Mouse (Mus musculus) MEL (cell line): ENCODE results near the gene Pex14. TPM values are rescaled to one million over a fixed set of nuclear protein-coding genes. Genes with fewer than 3 reads are reported as not detected.

Experiments used
- DNase-seq: peaks from one replicate; pipeline ENCODE4 v3.0.0; 2011; ENCODE audit warnings: low read depth, low spot score
- H3K27ac ChIP-seq: 2 replicates; pipeline ENCODE4 v1.5.1; 2012; ENCODE audit warnings: low read depth, mild to moderate bottlenecking, control low read depth, low read length, moderate library complexity; ENCODE audit not compliant: control insufficient read depth
- H3K27me3 ChIP-seq, 2 experiments: fragments of 150-350 bp in 1 of 2; sonication (generic) in 1 of 2; 2 replicates each; pipeline ENCODE4 v1.6.1; 2012; ENCODE audit warnings: low read length in 2 of 2, mild to moderate bottlenecking in 2 of 2, improper control_type of control experiment in 1 of 2, moderate library complexity in 1 of 2; ENCODE audit not compliant: insufficient read depth in 2 of 2, control insufficient read depth in 1 of 2
- H3K36me3 ChIP-seq, 2 experiments: 2 replicates each; pipeline ENCODE4 v1.6.1; 2012 to 2014; ENCODE audit warnings: low read length in 2 of 2, improper control_type of control experiment in 1 of 2, inconsistent platforms in 1 of 2, mild to moderate bottlenecking in 1 of 2; ENCODE audit not compliant: insufficient read depth in 2 of 2, control insufficient read depth in 1 of 2
- H3K4me1 ChIP-seq, 2 experiments: fragments of 150-350 bp in 1 of 2; sonication (generic) in 1 of 2; 2 replicates each; pipeline ENCODE4 v1.6.1; 2012; ENCODE audit warnings: low read length in 2 of 2, improper control_type of control experiment in 1 of 2, mild to moderate bottlenecking in 1 of 2; ENCODE audit not compliant: insufficient read depth in 2 of 2, control insufficient read depth in 1 of 2
- H3K4me3 ChIP-seq, 2 experiments: fragments of 150-350 bp in 1 of 2; sonication (generic) in 1 of 2; 2 replicates each; pipeline ENCODE4 v1.5.1; 2012; ENCODE audit warnings: low read depth in 2 of 2, low read length in 2 of 2, mild to moderate bottlenecking in 2 of 2, moderate library complexity in 2 of 2, control low read depth in 1 of 2, improper control_type of control experiment in 1 of 2; ENCODE audit not compliant: control insufficient read depth in 1 of 2, insufficient read depth in 1 of 2
- H3K79me2 ChIP-seq: 2 replicates; pipeline ENCODE4 v1.6.1; 2012; ENCODE audit warnings: mild to moderate bottlenecking, low read length, moderate library complexity; ENCODE audit not compliant: control insufficient read depth, poor library complexity, insufficient read depth
- H3K9ac ChIP-seq: 2 replicates; pipeline ENCODE4 v1.6.1; 2012; ENCODE audit warnings: low read depth, mild to moderate bottlenecking, control low read depth, low read length, moderate library complexity; ENCODE audit not compliant: control insufficient read depth, poor library complexity, severe bottlenecking
- H3K9me3 ChIP-seq: fragments of 150-350 bp; sonication (generic); replicated peaks from 2 replicates; pipeline ENCODE4 v1.6.1; 2012; ENCODE audit warnings: mild to moderate bottlenecking, low read length, improper control_type of control experiment, moderate library complexity; ENCODE audit not compliant: insufficient read depth
- CTCF ChIP-seq, 3 experiments: IDR thresholded peaks in 2 of 3; conservative IDR thresholded peaks in 1 of 3; 2 replicates each; pipeline ENCODE4 v1.5.1; 2011 to 2012; ENCODE audit warnings: low read length in 3 of 3, low read depth in 2 of 3, mild to moderate bottlenecking in 2 of 3, improper control_type of control experiment in 1 of 3, inconsistent platforms in 1 of 3, mixed read lengths in 1 of 3, moderate library complexity in 1 of 3; ENCODE audit not compliant: control insufficient read depth in 1 of 3, insufficient read depth in 1 of 3, poor library complexity in 1 of 3, severe bottlenecking in 1 of 3
- E2F4 ChIP-seq: IDR thresholded peaks from 2 replicates; pipeline ENCODE4 v1.6.1; 2011; ENCODE audit warnings: low read depth, low read length, improper control_type of control experiment, borderline replicate concordance
- ELF1 ChIP-seq: IDR thresholded peaks from 2 replicates; pipeline ENCODE4 v1.6.1; 2014; ENCODE audit warnings: low read depth, mild to moderate bottlenecking, inconsistent platforms, low read length, improper control_type of control experiment, moderate library complexity
- EP300 ChIP-seq, 2 experiments: IDR thresholded peaks; 2 replicates each; pipeline ENCODE4 v1.6.1; 2011; ENCODE audit warnings: improper control_type of control experiment in 2 of 2, low read length in 2 of 2, low read depth in 1 of 2, mild to moderate bottlenecking in 1 of 2
- ETS1 ChIP-seq: IDR thresholded peaks from 2 replicates; pipeline ENCODE4 v1.6.1; 2012; ENCODE audit warnings: low read depth, mild to moderate bottlenecking, inconsistent platforms, low read length, improper control_type of control experiment, moderate library complexity
- GABPA ChIP-seq: IDR thresholded peaks from 2 replicates; pipeline ENCODE4 v1.6.1; 2012; ENCODE audit warnings: low read depth, mild to moderate bottlenecking, inconsistent platforms, low read length, improper control_type of control experiment, moderate library complexity
- JUND ChIP-seq: IDR thresholded peaks from 2 replicates; pipeline ENCODE4 v1.6.1; 2011; ENCODE audit warnings: low read depth, mild to moderate bottlenecking, improper control_type of control experiment, low read length
- KAT2A ChIP-seq: conservative IDR thresholded peaks from 2 replicates; pipeline ENCODE4 v1.6.1; 2012; ENCODE audit warnings: low read depth, low read length, improper control_type of control experiment, inconsistent platforms
- MAFK ChIP-seq: IDR thresholded peaks from 2 replicates; pipeline ENCODE4 v1.6.1; 2011; ENCODE audit warnings: low read depth, mild to moderate bottlenecking, low read length, improper control_type of control experiment, borderline replicate concordance
- MAX ChIP-seq: IDR thresholded peaks from 2 replicates; pipeline ENCODE4 v1.6.1; 2011; ENCODE audit warnings: low read length, improper control_type of control experiment
- MAZ ChIP-seq: IDR thresholded peaks from 2 replicates; pipeline ENCODE4 v1.6.1; 2012; ENCODE audit warnings: low read depth, mild to moderate bottlenecking, inconsistent platforms, low read length, improper control_type of control experiment
- MXI1 ChIP-seq: IDR thresholded peaks from 2 replicates; pipeline ENCODE4 v1.6.1; 2011; ENCODE audit warnings: mild to moderate bottlenecking, low read depth, low read length, improper control_type of control experiment
- MYB ChIP-seq: IDR thresholded peaks from 2 replicates; pipeline ENCODE4 v1.6.1; 2011; ENCODE audit warnings: mild to moderate bottlenecking, low read depth, low read length, improper control_type of control experiment
- NELFE ChIP-seq: IDR thresholded peaks from 2 replicates; pipeline ENCODE4 v1.6.1; 2011; ENCODE audit warnings: low read depth, low read length, improper control_type of control experiment
- POLR2AphosphoS2 ChIP-seq: IDR thresholded peaks from 2 replicates; pipeline ENCODE4 v1.6.1; 2011; ENCODE audit warnings: low read length, improper control_type of control experiment
- RCOR1 ChIP-seq: IDR thresholded peaks from 2 replicates; pipeline ENCODE4 v1.6.1; 2012; ENCODE audit warnings: low read depth, mild to moderate bottlenecking, inconsistent platforms, low read length, improper control_type of control experiment
- SMC3 ChIP-seq: IDR thresholded peaks from 2 replicates; pipeline ENCODE4 v1.6.1; 2011; ENCODE audit warnings: low read depth, low read length, improper control_type of control experiment
- TAL1 ChIP-seq: IDR thresholded peaks from 2 replicates; pipeline ENCODE4 v1.6.1; 2012; ENCODE audit warnings: mild to moderate bottlenecking, inconsistent platforms, low read length, moderate library complexity, mixed read lengths
- UBTF ChIP-seq: IDR thresholded peaks from 2 replicates; pipeline ENCODE4 v1.6.1; 2012; ENCODE audit warnings: low read depth, mild to moderate bottlenecking, inconsistent platforms, low read length, improper control_type of control experiment, moderate library complexity, borderline replicate concordance; ENCODE audit not compliant: insufficient read depth
- ZC3H11A ChIP-seq: IDR thresholded peaks from 2 replicates; pipeline ENCODE4 v1.6.1; 2012; ENCODE audit warnings: low read depth, mild to moderate bottlenecking, inconsistent platforms, low read length, improper control_type of control experiment
- ZMIZ1 ChIP-seq: IDR thresholded peaks from 2 replicates; pipeline ENCODE4 v1.6.1; 2012; ENCODE audit warnings: low read depth, mild to moderate bottlenecking, inconsistent platforms, low read length, improper control_type of control experiment, moderate library complexity
- ZNF384 ChIP-seq: IDR thresholded peaks from 2 replicates; pipeline ENCODE4 v1.6.1; 2012; ENCODE audit warnings: low read depth, mild to moderate bottlenecking, inconsistent platforms, low read length, improper control_type of control experiment
- polyA plus RNA-seq, 2 experiments: library from polyadenylated mRNA; stranded (reverse) in 1 of 2; unstranded in 1 of 2; fragments of >175 nt in 1 of 2; fragments of >200 nt in 1 of 2; gene quantifications; 2 replicates each; pipeline versions ENCODE4 v1.2.1 to v1.2.4; 2012; ENCODE audit warnings: low replicate concordance in 2 of 2, low read depth in 1 of 2; ENCODE audit not compliant: insufficient read length in 2 of 2, insufficient read depth in 1 of 2, missing spikeins in 1 of 2
- total RNA-seq: library from RNA; depleted of rRNA; stranded (reverse); fragments of 300-350 nt; gene quantifications from 2 replicates; pipeline ENCODE4 v1.2.3, GENCODE M21; 2012

Pex14 gene
- total and polyA plus RNA-seq, 3 experiments = 38.3 to 49.2 TPM; not detected in 1

DNA sequence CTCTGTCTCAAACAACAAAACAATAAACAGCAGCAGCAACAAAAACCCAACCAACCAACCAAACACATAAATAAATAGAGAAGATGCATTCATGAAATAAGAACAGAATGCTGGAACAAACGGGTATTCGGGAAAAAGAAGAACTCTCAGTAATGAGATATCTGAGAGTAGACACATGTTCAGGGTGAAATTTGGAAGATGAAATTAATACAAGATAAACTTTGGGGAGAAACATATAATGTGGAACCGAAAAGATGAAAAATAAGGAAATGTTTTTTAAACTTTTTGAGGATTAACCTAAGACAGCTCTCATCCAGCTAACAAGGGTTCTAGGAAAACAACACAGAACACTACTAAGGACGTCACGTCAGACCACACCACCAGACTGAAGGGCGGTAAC, 92.9 kb downstream of the Pex14 start (continued):
- TF ChIP-seq GABPA = no peak
- no peak for TF ChIP-seq UBTF
- TF ChIP-seq ETS1 = peak; percentile 68
- TF ChIP-seq RCOR1 = no peak
- TF ChIP-seq TAL1 = peak; percentile 73
- TF ChIP-seq POLR2AphosphoS2 = no peak
- no peak for TF ChIP-seq E2F4
- TF ChIP-seq MAX = 0 out of 2 replicates have a peak, but pooled peaks have one; percentile 29
- no peak for TF ChIP-seq MAZ
- 0 out of 2 replicates have a peak, but pooled peaks have one; percentile 10 for TF ChIP-seq JUND
- no peak for TF ChIP-seq ZNF384
- no peak for TF ChIP-seq MAFK
- TF ChIP-seq MXI1 = no peak; the same call in 1 of the 2 replicates
- TF ChIP-seq MYB = no peak

DNA sequence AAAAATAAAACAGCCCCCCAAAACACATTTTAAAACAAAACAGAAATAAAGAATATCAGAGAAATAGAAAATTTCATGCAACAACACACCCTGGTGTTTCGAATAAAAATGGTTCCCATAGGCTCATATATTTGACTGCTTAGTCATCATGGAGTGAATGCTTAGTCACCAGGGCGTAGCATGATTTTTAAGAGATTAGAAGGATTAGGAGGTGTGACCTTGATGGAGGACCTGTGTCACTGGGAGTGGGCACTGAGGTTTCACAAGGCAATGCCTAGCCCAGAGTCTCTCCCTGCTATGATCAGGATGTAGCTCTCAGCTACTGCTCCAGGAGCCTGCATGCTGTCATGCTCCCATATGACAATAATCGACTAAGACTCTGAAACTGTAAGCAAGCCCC, 93.6 kb downstream of the Pex14 start:
- H3K9ac ChIP-seq = peak overlapping the region; percentile 7; the same call in 1 of the 2 replicates
- H3K4me1 ChIP-seq = peaks cover 9 to 12% of the 10 kb centered on the region in 2 experiments; a peak in 2 of 4 replicates
- no peaks in the 10 kb centered on the region for H3K9me3 ChIP-seq
- H3K27ac ChIP-seq = peak overlapping the region; percentile 88
- TF ChIP-seq EP300 (IDR thresholded peaks at IDR 0.05; ENCODE audit: low read depth in 1 of 2, low read length in 2 of 2) (peak in 1 of 2 experiments; percentile 47; a peak in 1 of 4 replicates), TAL1 (no peak), NELFE (0 out of 2 replicates have a peak, but pooled peaks have one; percentile 16), GABPA (peak; percentile 50; the same call in 1 of the 2 replicates), ZC3H11A (no peak), MAFK (0 out of 2 replicates have a peak, but pooled peaks have one; percentile 38), ETS1 (peak; percentile 74)
- H3K4me3 ChIP-seq = peak overlapping the region in 1 of 2 experiments; percentile 8; a peak in 1 of 4 replicates
- no peaks in the 10 kb centered on the region for H3K79me2 ChIP-seq
- no peaks in the 10 kb centered on the region for H3K27me3 ChIP-seq
- peak; percentile 78 for DNase-seq
- peaks cover 0 to 18% of the 10 kb centered on the region in 2 experiments; a peak in 2 of 4 replicates for H3K36me3 ChIP-seq

DNA sequence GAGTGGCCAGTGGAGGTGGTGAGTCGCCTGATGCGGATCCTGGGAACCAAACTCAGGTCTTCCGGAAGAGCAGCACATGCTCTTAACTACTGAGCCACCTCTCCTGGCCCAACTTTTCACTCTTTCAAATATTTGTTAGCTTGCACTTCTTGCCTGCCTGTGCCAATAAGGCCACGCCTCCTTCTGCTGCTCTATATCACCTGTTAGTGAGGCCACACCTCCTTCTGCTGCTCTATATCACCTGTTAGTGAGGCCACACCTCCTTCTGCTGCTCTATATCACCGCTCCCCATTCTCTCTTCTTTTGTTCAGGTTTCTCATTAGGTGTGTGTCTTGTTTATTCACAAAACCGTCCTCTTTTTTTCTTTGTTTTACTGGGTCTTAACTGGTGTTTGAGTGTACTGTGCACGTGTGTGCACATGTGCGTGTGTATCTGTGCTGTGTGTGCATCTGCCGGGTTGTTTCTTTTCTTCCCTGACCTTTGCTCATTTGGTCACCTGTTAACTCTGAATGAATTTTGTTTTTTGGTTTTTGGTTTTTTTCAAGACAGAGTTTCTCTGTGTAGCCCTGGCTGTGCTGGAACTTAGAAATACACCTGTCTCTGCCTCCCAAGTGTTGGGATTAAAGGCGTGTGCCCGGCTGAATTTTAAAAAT, 97.1 kb downstream of the Pex14 start:
- TF ChIP-seq SMC3 (no peak), NELFE (no peak), ELF1 (no peak), KAT2A (no peak), ETS1 (no peak), CTCF (IDR thresholded peaks at IDR 0.05 in 2 of 3, conservative IDR thresholded peaks at IDR 0.05 in 1 of 3; ENCODE audit: control insufficient read depth in 1 of 3, insufficient read depth in 1 of 3, low read depth in 2 of 3, low read length in 3 of 3, poor library complexity in 1 of 3, severe bottlenecking in 1 of 3) (no peak), ZMIZ1 (no peak), TAL1 (no peak)
- H3K27ac ChIP-seq = no peak overlapping the region
- H3K9ac ChIP-seq = no peak overlapping the region
- no peak overlapping the region for H3K4me3 ChIP-seq
- peaks cover 0 to 13% of the 10 kb centered on the region in 2 experiments; a peak in 2 of 4 replicates for H3K36me3 ChIP-seq
- no peaks in the 10 kb centered on the region for H3K79me2 ChIP-seq
- no peak for DNase-seq
- H3K4me1 ChIP-seq = peaks cover 8 to 10% of the 10 kb centered on the region in 2 experiments; a peak in 2 of 4 replicates
- no peaks in the 10 kb centered on the region for H3K27me3 ChIP-seq
- H3K9me3 ChIP-seq = no peaks in the 10 kb centered on the region
